Mouse (Mus musculus) ES-CJ7 (cell line): ENCODE data around the gene Psmb9.
"Not testable (repeated sequence)": the region's sequence is repeated elsewhere in the genome, so short reads cannot be mapped to it uniquely, and the experiment has no call there.

Experiments used
- DNase-seq: peaks from one replicate; pipeline ENCODE4 v3.0.0; 2011; ENCODE audit warnings: low read depth, low spot score

The Psmb9 gene

DNA sequence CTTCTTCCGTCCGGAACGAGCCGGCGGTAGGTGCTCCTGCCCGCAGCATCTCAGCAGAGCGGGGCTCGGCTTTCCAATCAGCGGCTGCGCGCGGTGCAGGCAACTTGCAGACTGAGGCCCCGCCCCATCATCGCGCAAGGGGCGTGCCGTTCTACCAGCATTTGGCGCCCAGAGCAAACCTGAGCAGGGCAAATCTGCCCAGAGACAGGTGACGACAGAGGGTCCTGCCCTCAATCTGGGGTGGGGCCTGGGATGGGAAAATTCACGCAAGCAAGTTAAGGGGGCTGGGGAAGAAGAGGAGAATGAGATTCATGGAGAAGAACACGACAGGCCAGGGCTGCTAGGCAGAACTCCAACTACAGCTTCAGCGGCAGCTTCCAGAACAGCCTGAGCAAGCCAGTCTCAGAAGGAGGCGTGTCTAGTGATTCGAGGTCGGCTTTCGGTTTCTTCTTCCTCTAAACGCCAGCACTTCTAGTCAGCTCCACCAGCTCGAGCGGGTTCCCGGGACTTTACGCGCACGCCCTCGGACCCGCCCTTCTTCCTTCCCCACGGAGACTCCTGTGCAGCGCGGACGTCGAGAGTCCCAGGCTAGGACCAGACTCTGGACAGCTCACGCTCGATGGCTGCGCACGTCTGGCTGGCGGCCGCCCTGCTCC is at the start of gene Psmb9, which contains the start of gene Tap1:
Gene Psmb9, minus strand, starts transcription at position 504 of the 656 bp plus-strand sequence.
Gene Tap1, plus strand, starts transcription at position 293 of the 656 bp plus-strand sequence.
- DNase-seq = peak; percentile 96

DNA sequence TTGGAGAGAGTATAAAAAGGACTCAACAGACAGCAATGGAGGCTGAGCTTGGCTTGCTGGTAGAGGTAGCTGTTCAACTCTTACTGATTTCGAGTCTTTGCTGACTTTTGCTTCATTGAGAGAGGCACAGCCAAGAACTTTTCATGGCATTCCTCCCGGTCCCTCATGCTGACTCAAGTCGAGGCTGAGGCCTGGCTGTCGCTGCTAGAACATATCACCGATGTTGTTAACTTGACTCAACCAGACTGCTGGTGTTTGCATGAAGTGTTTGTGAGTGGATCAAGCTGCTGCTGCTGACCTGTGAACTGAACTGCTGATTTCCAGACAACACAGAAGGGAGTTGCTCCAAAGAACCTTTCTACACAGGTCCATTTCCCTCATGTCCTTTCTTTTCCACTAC is 49.1 kb upstream of the Psmb9 start:
- no peak for DNase-seq

DNA sequence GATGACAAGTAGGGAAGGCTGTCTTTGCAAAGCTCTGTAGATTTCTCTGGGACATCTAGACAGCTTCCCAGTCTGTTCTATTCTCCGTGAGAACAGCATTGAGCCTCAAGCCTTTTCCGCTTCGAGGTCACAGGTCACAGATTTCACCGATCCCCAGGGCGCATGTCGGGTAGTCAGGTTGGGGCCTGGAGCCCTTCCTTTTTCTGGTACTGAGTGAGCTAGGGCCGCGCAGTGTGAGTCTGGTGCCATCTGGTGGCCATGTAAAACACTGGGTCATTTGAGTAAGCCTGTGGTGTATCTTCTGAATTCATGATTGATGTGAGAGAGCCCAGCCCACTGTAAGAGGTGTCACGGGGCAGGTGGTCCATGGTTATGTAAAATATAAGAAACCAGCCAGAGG is 47.4 kb upstream of the Psmb9 start:
- DNase-seq = peak; percentile 62

DNA sequence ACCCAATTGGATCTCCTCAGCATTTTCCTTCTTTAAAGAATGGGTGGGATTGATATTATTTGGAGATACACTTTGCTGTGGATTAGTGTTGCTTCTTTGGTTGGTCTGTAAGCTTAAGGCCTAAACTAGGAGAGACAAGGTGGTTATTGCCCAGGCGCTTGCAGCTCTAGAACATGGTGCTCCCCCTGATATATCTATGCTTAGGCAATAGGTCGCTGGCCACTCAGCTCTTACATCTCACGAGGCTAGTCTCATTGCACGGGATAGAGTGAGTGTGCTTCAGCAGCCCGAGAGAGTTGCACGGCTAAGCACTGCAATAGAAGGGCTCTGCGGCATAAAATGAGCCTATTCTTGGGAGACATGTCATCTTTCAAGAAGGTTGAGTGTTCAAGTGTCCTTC is 44.5 kb upstream of the Psmb9 start:
- DNase-seq = not testable (repeated sequence)

- DNase-seq = not testable (repeated sequence)
Measured at GRCm38 (mm10) chr17:34230971-34231370, 43.4 kb upstream of the Psmb9 start.

GRCm38 (mm10) chr17:34225911-34226310 is 38.3 kb upstream of the Psmb9 start:
- DNase-seq = not testable (repeated sequence)

DNA sequence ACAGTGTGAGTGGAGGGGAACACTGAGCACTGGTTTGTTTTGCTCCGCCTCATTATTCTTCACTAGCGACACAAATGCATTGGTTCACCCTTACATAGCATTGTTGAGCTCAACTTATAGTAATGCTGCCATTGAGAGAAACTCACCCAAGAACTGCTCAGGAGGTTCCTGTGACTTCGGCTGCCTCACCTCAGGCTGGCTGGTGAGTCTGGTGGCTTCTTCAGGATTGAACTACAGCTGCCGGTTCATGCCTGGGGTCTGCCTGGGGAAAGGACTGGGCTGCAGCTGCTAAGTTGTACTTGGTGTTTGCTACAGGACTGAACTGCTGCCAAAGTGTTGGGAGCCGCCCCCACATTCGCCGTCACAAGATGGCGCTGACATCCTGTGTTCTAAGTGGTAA is 37.9 kb upstream of the Psmb9 start:
- no peak for DNase-seq

DNA sequence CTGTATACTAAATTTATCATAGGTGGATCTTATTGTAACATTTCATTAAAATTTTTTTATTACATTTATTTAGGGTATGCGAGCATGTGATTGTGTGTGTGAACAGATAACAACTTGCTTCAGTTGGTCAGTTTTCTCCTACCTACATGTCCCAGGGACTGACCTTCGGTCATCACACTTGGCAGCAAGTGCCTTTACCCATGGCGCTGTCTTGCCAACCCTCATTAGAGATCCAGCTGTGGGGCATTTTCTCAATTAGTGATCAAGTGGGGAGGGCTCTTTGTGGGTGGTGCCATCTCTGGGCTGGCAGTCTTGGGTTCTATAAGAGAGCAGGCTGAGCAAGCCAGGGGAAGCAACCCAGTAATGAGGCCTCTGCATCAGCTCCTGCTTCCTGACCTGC is 37.3 kb upstream of the Psmb9 start:
- DNase-seq = no peak

DNA sequence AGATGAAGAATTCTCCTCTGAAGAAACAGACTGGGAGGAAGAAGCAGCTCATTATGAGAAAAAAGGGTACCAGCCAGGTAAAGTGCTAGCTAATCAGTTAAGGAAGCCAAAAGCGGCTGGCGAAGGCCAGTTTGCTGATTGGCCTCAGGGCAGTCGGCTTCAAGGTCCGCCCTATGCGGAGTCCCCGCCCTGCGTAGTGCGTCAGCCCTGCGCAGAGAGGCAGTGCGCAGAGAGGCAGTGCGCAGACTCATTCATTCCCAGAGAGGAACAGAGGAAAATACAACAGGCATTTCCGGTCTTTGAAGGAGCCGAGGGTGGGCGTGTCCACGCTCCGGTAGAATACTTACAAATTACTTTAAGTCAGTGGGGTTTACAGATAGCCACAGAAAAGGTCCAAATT is 32.8 kb upstream of the Psmb9 start:
- DNase-seq = not testable (repeated sequence)

DNA sequence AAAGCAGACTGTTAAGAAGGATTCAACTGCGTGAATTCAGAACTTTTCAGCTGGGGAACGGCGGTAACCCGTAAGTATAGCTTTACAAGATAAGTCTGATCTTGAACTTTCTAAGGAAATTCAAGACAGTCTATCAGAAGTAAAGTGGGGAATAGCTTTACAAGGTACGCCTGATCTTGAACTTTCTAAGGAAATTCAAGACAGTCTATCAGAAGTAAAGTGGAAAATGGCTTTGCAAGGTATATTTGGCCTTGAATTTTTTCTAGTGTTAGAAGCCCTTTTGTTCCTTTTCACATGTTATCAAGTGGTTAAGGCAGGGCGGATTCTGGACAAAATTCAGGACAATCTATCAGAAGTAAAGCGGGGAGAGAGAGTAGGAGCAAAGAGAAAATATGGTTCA is 32.2 kb upstream of the Psmb9 start:
- DNase-seq = not testable (repeated sequence)

DNA sequence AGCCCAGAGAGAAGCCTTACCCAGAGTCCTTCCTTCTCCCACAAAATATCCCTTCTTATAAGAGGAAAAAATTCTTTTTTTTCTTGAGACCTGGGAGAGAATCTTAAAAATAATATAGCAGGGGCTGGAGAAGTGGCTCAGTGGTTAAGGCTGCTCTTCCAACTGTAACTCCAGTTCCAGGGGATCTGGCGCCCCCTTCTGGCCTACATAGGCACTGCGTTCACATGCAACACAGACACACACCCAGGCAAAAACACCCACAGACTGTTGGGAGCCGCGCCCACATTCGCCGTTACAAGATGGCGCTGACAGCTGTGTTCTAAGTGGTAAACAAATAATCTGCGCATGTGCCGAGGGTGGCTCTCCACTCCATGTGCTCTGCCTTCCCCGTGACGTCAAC is 31.5 kb upstream of the Psmb9 start:
- DNase-seq = not testable (repeated sequence)

DNA sequence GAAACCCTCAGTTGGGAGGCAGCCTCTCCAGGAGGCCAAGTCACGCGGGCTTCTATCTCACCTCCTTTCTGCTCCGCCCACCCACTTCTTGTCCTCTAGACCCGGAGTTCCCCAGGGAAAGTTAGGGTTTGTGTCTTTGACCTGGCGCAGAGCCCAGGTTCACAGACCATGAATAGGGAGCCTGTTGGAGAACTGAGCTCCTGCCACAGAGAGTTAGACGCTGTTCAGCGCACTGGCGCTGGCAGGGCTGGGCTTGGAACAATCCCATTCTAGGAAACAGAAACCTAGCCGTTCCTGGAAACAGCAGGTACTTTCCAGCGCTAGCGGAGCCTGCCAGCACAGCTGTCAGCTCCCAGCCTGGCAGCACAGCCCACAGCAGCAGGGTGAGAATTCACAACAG is 31.1 kb upstream of the Psmb9 start:
- DNase-seq = no peak

DNA sequence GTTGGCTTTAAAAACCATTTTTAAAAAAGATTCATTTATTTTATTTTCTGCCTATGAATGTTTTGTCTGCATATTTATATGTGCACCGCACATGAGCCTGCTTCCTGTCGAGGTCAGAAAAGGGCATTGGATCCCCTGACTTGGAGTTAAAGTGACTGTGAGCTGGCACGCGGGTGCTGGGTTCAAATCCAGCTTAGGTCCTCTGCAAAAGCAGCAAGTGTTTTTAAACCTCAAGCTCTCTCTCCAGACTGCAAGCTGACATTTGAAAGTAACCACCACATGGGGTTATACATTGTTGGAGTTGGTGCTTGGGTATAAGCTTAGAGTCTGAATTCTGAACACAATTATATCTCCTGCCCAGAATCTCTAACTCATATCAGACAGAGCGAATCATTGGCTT is 30.4 kb upstream of the Psmb9 start:
- DNase-seq = no peak

DNA sequence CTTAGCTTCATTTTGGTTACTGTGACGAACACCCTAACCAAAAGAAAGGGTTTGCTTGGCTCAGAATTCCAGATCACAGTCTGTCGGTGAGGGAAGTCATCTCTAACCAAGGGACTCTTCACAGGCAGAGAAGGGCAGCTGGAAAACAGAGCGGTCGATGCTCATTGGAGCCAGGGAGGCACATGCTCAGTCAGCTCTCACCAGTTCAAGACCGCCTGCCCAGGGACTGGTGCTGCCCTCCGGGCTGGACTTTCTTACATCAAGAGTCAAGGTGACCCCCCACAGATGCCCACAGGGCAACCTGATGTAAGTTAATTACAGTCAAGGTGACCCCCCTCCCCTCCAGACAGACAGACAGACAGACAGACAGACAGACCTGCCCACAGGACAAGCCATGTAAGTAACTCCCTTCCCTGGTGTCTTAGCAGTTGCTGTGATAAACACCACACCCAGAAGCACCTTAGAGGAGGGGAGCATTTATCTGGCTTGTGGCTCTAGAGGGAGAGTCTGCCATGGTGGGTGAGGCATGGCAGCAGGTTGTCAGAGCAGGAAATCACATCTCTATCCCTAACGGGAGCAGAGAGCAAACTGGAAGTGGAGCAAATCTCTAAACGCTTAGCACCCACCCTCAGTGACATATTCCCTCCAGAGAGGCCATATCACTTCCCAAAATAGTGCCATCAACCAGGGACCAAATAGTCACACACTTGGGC is 29.8 kb upstream of the Psmb9 start:
- DNase-seq = no peak

- no peak for DNase-seq
Measured at GRCm38 (mm10) chr17:34215176-34215575, 27.6 kb upstream of the Psmb9 start.

DNA sequence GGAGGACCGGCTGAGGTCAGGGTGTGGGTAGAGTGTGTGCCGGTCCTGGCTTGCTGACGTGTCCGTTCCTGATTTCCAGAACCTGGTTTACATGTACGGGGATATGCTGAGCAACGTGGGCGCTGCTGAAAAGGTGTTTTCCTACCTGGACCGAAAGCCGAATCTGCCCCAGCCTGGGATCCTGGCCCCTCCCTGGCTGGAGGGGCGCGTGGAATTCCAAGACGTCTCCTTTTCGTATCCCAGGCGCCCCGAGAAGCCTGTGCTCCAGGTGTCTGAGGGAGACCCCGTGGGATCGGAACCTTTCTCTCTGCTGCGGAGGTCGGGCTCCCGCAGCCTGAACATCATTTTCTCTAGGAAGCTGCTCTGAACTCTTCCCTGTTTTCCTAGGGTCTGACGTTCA is 26.4 kb upstream of the Psmb9 start:
- DNase-seq = no peak

GRCm38 (mm10) chr17:34211746-34212365 is 24.3 kb upstream of the Psmb9 start:
- DNase-seq = no peak

DNA sequence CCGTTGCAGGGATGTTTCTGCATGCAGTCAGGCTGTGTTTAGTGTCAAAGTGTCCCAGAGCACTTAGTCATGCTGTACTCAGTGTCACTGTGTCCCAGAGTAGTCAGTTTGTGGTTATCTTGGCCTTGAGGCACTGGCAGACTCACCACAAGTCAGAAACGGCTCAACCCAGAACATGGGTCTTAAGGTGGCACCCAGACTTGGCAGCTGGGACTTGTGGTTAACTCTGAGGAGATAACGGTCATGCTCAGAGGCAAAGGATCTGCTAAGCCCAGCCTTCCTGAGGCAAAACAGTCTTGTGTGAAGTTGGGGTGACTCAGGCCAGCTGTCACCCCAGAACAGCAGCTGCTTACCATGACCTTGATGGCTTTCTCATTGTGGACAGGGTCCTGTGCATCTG is 23.0 kb upstream of the Psmb9 start:
- DNase-seq = no peak

- DNase-seq = peak; percentile 53
Measured at GRCm38 (mm10) chr17:34209680-34210079, 22.1 kb upstream of the Psmb9 start.

- DNase-seq = no peak
Measured at GRCm38 (mm10) chr17:34208421-34208820, 20.9 kb upstream of the Psmb9 start.

GRCm38 (mm10) chr17:34207866-34208265 is 20.3 kb upstream of the Psmb9 start:
- no peak for DNase-seq

GRCm38 (mm10) chr17:34207456-34207855 is 19.9 kb upstream of the Psmb9 start:
- no peak for DNase-seq

GRCm38 (mm10) chr17:34206731-34207130 is 19.2 kb upstream of the Psmb9 start:
- DNase-seq = no peak
